Mouse (Mus musculus): ENCODE measurements at regions not wholly inside any gene's neighbourhood (a gene's known extent, or its start where the extent isn't known, plus 50 kb on each side); places are given as distances from the start of the nearest gene placed in this dataset.
"Not testable (repeated sequence)": the region's sequence is repeated elsewhere in the genome, so short reads cannot be mapped to it uniquely, and the experiment has no call there.

GRCm38 (mm10) chr16:29909923-29910465, 154.2 kb upstream of the Hes1 start:
- DNase-seq (ENCODE audit: extremely low spot score, low spot score) = no peak

- no peak for DNase-seq (ENCODE audit: extremely low spot score, low spot score)
These were observed 153.0 kb upstream of the Hes1 start for GRCm38 (mm10) chr16:29911164-29911571.

- DNase-seq (ENCODE audit: extremely low spot score, low spot score) = no peak
These were observed 150.7 kb upstream of the Hes1 start for GRCm38 (mm10) chr16:29913357-29914010.

- no peak for DNase-seq (ENCODE audit: extremely low spot score, low spot score)
These were observed 148.8 kb upstream of the Hes1 start for GRCm38 (mm10) chr16:29915346-29915745.

GRCm38 (mm10) chr16:29917989-29918388, 146.2 kb upstream of the Hes1 start:
- DNase-seq (ENCODE audit: extremely low spot score, low spot score) = no peak

- no peak for DNase-seq (ENCODE audit: extremely low spot score, low spot score)
These were observed 145.8 kb upstream of the Hes1 start for GRCm38 (mm10) chr16:29918396-29918795.

GRCm38 (mm10) chr16:29920940-29921339, 143.2 kb upstream of the Hes1 start:
- DNase-seq (ENCODE audit: extremely low spot score, low spot score) = no peak

GRCm38 (mm10) chr16:29921385-29921784, 142.8 kb upstream of the Hes1 start:
- DNase-seq (ENCODE audit: extremely low spot score, low spot score) = no peak

GRCm38 (mm10) chr16:29927276-29927675, 136.9 kb upstream of the Hes1 start:
- not testable (repeated sequence) for DNase-seq (ENCODE audit: extremely low spot score, low spot score)

- no peak for DNase-seq (ENCODE audit: extremely low spot score, low spot score)
These were observed 135.9 kb upstream of the Hes1 start for GRCm38 (mm10) chr16:29928291-29928690.

- DNase-seq (ENCODE audit: extremely low spot score, low spot score) = no peak
These were observed 132.3 kb upstream of the Hes1 start for GRCm38 (mm10) chr16:29931746-29932351.

GRCm38 (mm10) chr16:29934649-29935048, 129.5 kb upstream of the Hes1 start:
- no peak for DNase-seq (ENCODE audit: extremely low spot score, low spot score)

- no peak for DNase-seq (ENCODE audit: extremely low spot score, low spot score)
These were observed 125.5 kb upstream of the Hes1 start for GRCm38 (mm10) chr16:29938700-29939099.

- no peak for DNase-seq (ENCODE audit: extremely low spot score, low spot score)
These were observed 124.8 kb upstream of the Hes1 start for GRCm38 (mm10) chr16:29939331-29939850.

GRCm38 (mm10) chr16:29939869-29940707, 124.1 kb upstream of the Hes1 start:
- no peak for DNase-seq (ENCODE audit: extremely low spot score, low spot score)

GRCm38 (mm10) chr16:29942111-29942510, 122.1 kb upstream of the Hes1 start:
- no peak for DNase-seq (ENCODE audit: extremely low spot score, low spot score)

GRCm38 (mm10) chr16:29943963-29944860, 120.0 kb upstream of the Hes1 start:
- no peak for DNase-seq (ENCODE audit: extremely low spot score, low spot score)

GRCm38 (mm10) chr16:29944966-29945365, 119.2 kb upstream of the Hes1 start:
- no peak for DNase-seq (ENCODE audit: extremely low spot score, low spot score)

- no peak for DNase-seq (ENCODE audit: extremely low spot score, low spot score)
These were observed 118.8 kb upstream of the Hes1 start for GRCm38 (mm10) chr16:29945376-29945890.

GRCm38 (mm10) chr16:29945891-29946598, 118.1 kb upstream of the Hes1 start:
- peak; percentile 74 for DNase-seq (ENCODE audit: extremely low spot score, low spot score)
